Mouse (Mus musculus): ENCODE measurements around the gene Stk10. TPM values are rescaled to one million over a fixed set of nuclear protein-coding genes. Genes with fewer than 3 reads are reported as not detected.

The Stk10 gene
- polyA plus RNA-seq, 1 experiment from 2014 or later: 1.3 TPM

- 7% methylated on average over 33 of the region's 33 CpGs for WGBS
- Histone ChIP-seq H3K9ac (peak within 1 kb of the TSS; percentile 73), H3K4me3 (peak within 1 kb of the TSS; percentile 68)
Measured at GRCm38 (mm10) chr11:32531871-32532764, 987 bp upstream of the Stk10 start, which contains the start of gene Efcab9. Efcab9 (minus strand) TSS chr11:32532081.

GRCm38 (mm10) chr11:32533482-32534261 is 567 bp downstream of the Stk10 start:
- Histone ChIP-seq H3K4me1 (peaks cover 26% of the 10 kb centered on the region), H3K9ac (peak overlapping the region; percentile 73), H3K27me3 (peaks cover 36% of the 10 kb centered on the region), H3K27ac (no peak overlapping the region), H3K36me3 (ENCODE audit: poor library complexity, severe bottlenecking) (no peaks in the 10 kb centered on the region), H3K4me3 (peak overlapping the region; percentile 68), H3K9me3 (replicated peaks) (no peaks in the 10 kb centered on the region), H3K4me2 (peak overlapping the region; percentile 94)
- ATAC-seq: peak; percentile 54
- WGBS: under 1% methylated on average over 24 of the region's 24 CpGs

More at GRCm38 (mm10) chr11:32531871-32532764, 987 bp upstream of the Stk10 start, which contains the start of gene Efcab9:
- Histone ChIP-seq H3K4me2 (peak within 1 kb of the TSS; percentile 94), H3K9me3 (replicated peaks) (no peaks in the 10 kb centered on the region), H3K4me1 (peaks cover 19% of the 10 kb centered on the region), H3K27ac (no peak within 1 kb of the TSS), H3K36me3 (ENCODE audit: poor library complexity, severe bottlenecking) (0 out of 2 replicates have a peak, but pooled peaks cover 5% of the 10 kb centered on the region), H3K27me3 (peaks cover 36% of the 10 kb centered on the region)
- ATAC-seq: 0 out of 2 replicates have a peak, but pooled peaks have one; percentile 4

- 72% methylated on average over 7 of the region's 7 CpGs for WGBS
- Histone ChIP-seq H3K9me3 (replicated peaks) (no peaks in the 10 kb centered on the region), H3K27me3 (peaks cover 38% of the 10 kb centered on the region), H3K4me3 (0 out of 2 replicates have a peak overlapping the region, but pooled peaks have one; percentile 4), H3K27ac (no peak overlapping the region), H3K36me3 (ENCODE audit: poor library complexity, severe bottlenecking) (no peaks in the 10 kb centered on the region), H3K4me2 (peak overlapping the region; percentile 94), H3K9ac (no peak overlapping the region), H3K4me1 (peaks cover 26% of the 10 kb centered on the region)
- ATAC-seq: no peak
Measured at GRCm38 (mm10) chr11:32534453-32535075, 1.5 kb downstream of the Stk10 start.

GRCm38 (mm10) chr11:32535646-32536045 is 2.5 kb downstream of the Stk10 start:
- WGBS: 94% methylated on average over 4 of the region's 4 CpGs
- no peak overlapping the region for H3K4me2 ChIP-seq
- no peak overlapping the region for H3K27ac ChIP-seq
- peaks cover 36% of the 10 kb centered on the region for H3K27me3 ChIP-seq
- no peaks in the 10 kb centered on the region for H3K36me3 ChIP-seq (ENCODE audit: poor library complexity, severe bottlenecking)
- no peak for ATAC-seq
- H3K4me3 ChIP-seq: no peak overlapping the region
- no peak overlapping the region for H3K9ac ChIP-seq
- H3K9me3 ChIP-seq (replicated peaks): no peaks in the 10 kb centered on the region
- peaks cover 26% of the 10 kb centered on the region for H3K4me1 ChIP-seq

- no peak; the same call in 1 of the 2 replicates for ATAC-seq
- H3K9ac ChIP-seq: no peak overlapping the region
- 4% methylated on average over 7 of the region's 7 CpGs for WGBS
- H3K4me1 ChIP-seq: peaks cover 26% of the 10 kb centered on the region
- no peaks in the 10 kb centered on the region for H3K36me3 ChIP-seq (ENCODE audit: poor library complexity, severe bottlenecking)
- no peaks in the 10 kb centered on the region for H3K9me3 ChIP-seq (replicated peaks)
- no peak overlapping the region for H3K27ac ChIP-seq
- H3K4me3 ChIP-seq: no peak overlapping the region
- H3K27me3 ChIP-seq: peaks cover 23% of the 10 kb centered on the region
- H3K4me2 ChIP-seq: no peak overlapping the region
Measured at GRCm38 (mm10) chr11:32536954-32537353, 3.8 kb downstream of the Stk10 start.

- Histone ChIP-seq H3K36me3 (ENCODE audit: poor library complexity, severe bottlenecking) (no peaks in the 10 kb centered on the region), H3K4me1 (peaks cover 23% of the 10 kb centered on the region), H3K4me3 (no peak overlapping the region), H3K9ac (no peak overlapping the region), H3K4me2 (no peak overlapping the region), H3K27me3 (peaks cover 15% of the 10 kb centered on the region), H3K27ac (no peak overlapping the region), H3K9me3 (replicated peaks) (no peaks in the 10 kb centered on the region)
- no peak for ATAC-seq
- 79% methylated on average over 6 of the region's 6 CpGs for WGBS
Measured at GRCm38 (mm10) chr11:32538435-32538834, 5.3 kb downstream of the Stk10 start.

- no peak overlapping the region for H3K4me2 ChIP-seq
- H3K36me3 ChIP-seq (ENCODE audit: poor library complexity, severe bottlenecking): no peaks in the 10 kb centered on the region
- H3K27ac ChIP-seq: no peak overlapping the region
- H3K4me1 ChIP-seq: peaks cover 19% of the 10 kb centered on the region
- 90% methylated on average over 4 of the region's 4 CpGs for WGBS
- no peak overlapping the region for H3K9ac ChIP-seq
- no peaks in the 10 kb centered on the region for H3K9me3 ChIP-seq (replicated peaks)
- no peak overlapping the region for H3K4me3 ChIP-seq
- H3K27me3 ChIP-seq: peaks cover 14% of the 10 kb centered on the region
- no peak for ATAC-seq
Measured at GRCm38 (mm10) chr11:32538846-32539245, 5.7 kb downstream of the Stk10 start.

- Histone ChIP-seq H3K9ac (no peak overlapping the region), H3K36me3 (ENCODE audit: poor library complexity, severe bottlenecking) (no peaks in the 10 kb centered on the region), H3K9me3 (replicated peaks) (no peaks in the 10 kb centered on the region), H3K27me3 (peaks cover 6% of the 10 kb centered on the region), H3K4me3 (no peak overlapping the region), H3K4me2 (no peak overlapping the region), H3K27ac (no peak overlapping the region), H3K4me1 (peaks cover 13% of the 10 kb centered on the region)
- 88% methylated on average over 7 of the region's 7 CpGs for WGBS
- no peak for ATAC-seq
Measured at GRCm38 (mm10) chr11:32539717-32540116, 6.6 kb downstream of the Stk10 start.

GRCm38 (mm10) chr11:32540463-32540862 is 7.4 kb downstream of the Stk10 start:
- H3K27ac ChIP-seq: no peak overlapping the region
- H3K36me3 ChIP-seq (ENCODE audit: poor library complexity, severe bottlenecking): no peaks in the 10 kb centered on the region
- 80% methylated on average over 6 of the region's 6 CpGs for WGBS
- H3K4me2 ChIP-seq: no peak overlapping the region
- peaks cover 13% of the 10 kb centered on the region for H3K4me1 ChIP-seq
- no peak overlapping the region for H3K4me3 ChIP-seq
- H3K9me3 ChIP-seq (replicated peaks): no peaks in the 10 kb centered on the region
- 0 out of 2 replicates have a peak, but pooled peaks cover 2% of the 10 kb centered on the region for H3K27me3 ChIP-seq
- H3K9ac ChIP-seq: no peak overlapping the region
- ATAC-seq: no peak

GRCm38 (mm10) chr11:32542181-32542580 is 9.1 kb downstream of the Stk10 start:
- Histone ChIP-seq H3K9me3 (replicated peaks) (no peaks in the 10 kb centered on the region), H3K4me3 (no peak overlapping the region), H3K4me2 (no peak overlapping the region), H3K36me3 (ENCODE audit: poor library complexity, severe bottlenecking) (no peaks in the 10 kb centered on the region), H3K9ac (no peak overlapping the region), H3K4me1 (peaks cover 10% of the 10 kb centered on the region), H3K27me3 (0 out of 2 replicates have a peak, but pooled peaks cover 2% of the 10 kb centered on the region), H3K27ac (no peak overlapping the region)
- ATAC-seq: no peak
- 97% methylated on average over 4 of the region's 4 CpGs for WGBS

- Histone ChIP-seq H3K27ac (no peak overlapping the region), H3K9ac (no peak overlapping the region), H3K4me2 (no peak overlapping the region), H3K9me3 (replicated peaks) (no peaks in the 10 kb centered on the region), H3K36me3 (ENCODE audit: poor library complexity, severe bottlenecking) (no peaks in the 10 kb centered on the region), H3K4me3 (no peak overlapping the region), H3K27me3 (0 out of 2 replicates have a peak, but pooled peaks cover 2% of the 10 kb centered on the region), H3K4me1 (peaks cover 3% of the 10 kb centered on the region; the same call in 1 of the 2 replicates)
- ATAC-seq: no peak
- WGBS: 32% methylated on average over 3 of the region's 3 CpGs
Measured at GRCm38 (mm10) chr11:32542687-32543411, 9.7 kb downstream of the Stk10 start.
